Mouse (Mus musculus) spleen, adult 18-20 months (tissue): ENCODE results near the gene Ttll10.

Experiments used
- DNase-seq, 2 experiments: peaks; one replicate each; pipeline ENCODE4 v3.0.0; 2022; ENCODE audit warnings: mixed read lengths in 2 of 2

Ttll10 gene

GRCm38 (mm10) chr4:156065156-156065894 lies 6.1 kb upstream of the Ttll10 start:
- DNase-seq = no peak

DNA sequence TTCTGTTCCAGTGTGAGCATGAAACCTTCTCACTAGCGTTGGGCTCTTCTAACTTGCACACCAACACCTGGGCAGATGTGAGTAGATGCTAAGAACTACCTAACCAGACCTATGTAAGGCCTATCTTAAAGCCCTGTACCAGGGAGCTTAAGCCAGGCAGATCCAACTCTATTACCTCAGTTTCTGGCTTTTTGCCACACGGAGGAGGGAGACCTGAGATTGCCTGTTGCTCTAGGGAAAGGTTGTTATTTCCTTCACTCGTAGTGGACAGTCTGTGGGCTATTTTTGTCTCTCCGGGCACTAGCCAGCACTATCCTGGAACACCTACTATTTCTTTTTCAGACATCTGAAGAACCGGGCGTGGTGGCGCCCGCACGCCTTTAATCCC lies 5.3 kb upstream of the Ttll10 start:
- DNase-seq = no peak

DNA sequence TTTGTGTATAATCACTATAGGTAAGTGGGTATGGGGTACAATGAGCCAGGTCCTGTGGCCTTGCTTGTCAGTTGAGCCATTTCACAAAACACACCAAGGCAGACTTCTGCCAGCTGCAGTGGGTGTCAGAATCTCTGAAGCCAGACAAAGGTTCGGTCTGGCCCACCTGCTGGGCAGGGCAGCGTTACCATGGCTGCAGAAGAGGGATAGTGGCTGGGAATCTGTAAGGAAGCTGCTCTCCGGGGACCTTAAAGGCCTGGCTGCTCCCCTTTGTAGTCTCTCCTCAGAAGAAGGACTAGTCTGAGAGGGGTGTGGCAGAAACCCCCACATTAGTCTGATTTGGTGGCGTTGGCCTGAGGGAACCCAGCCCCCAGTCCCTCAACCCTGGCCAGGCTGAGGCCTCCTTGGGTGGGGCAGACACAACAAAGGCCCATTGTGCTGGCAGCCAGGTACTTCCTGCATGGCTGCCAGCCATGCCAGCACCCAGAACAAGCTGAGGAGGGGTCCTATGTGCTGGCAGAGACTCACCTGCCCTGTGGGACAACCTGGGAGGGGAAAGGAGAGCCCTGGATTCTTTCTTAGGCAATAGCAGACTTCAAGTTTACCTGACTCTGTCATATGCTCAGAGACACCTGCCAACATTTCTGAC lies 4.8 kb upstream of the Ttll10 start:
- DNase-seq = no peak

DNA sequence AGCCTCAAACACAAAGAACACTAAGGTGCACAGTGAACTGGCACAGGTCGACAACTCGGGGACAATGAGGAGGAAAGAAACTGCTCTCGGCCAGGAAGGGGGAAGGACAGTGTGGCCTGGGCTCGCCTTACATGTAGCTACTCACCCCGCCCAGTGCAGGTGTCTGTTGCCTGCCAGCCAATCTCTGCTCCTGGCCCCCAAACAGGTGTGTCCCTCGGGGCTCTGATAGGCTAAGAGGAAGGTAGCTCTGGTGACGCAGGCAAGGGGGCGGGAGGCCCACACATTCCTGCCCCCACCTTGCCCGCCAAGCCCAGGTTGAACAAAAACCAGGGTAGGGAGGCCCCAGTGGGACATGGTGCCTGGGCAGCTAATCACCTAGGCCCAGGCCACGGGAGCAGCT lies 499 bp upstream of the Ttll10 start:
- no peak for DNase-seq

GRCm38 (mm10) chr4:156058826-156059225 lies 388 bp downstream of the Ttll10 start:
- no peak for DNase-seq

- DNase-seq = no peak
Measured at GRCm38 (mm10) chr4:156057702-156058101, 1.5 kb downstream of the Ttll10 start.

DNA sequence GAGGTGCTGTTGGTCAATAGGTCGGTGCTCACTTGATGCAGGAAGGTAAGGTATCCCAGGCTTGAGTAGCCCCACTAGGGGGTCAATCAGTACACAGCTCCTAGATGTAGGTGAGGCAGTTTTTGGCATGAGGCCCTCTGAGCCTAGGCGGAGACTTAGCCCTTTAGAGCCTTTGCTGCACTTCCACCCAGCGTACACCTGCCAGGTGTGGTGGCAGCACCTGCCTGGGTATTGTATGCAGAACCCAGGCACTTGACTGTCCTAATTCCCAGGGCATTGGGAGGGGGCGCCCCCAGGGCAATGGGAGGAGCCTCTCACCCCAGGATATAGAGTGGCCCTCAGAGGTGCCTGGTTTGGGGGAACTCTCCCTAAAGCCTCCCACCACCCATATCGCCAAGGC lies 4.0 kb downstream of the Ttll10 start:
- no peak for DNase-seq

GRCm38 (mm10) chr4:156054606-156055005 lies 4.6 kb downstream of the Ttll10 start:
- DNase-seq = no peak

GRCm38 (mm10) chr4:156054130-156054529 lies 5.1 kb downstream of the Ttll10 start:
- no peak for DNase-seq

DNA sequence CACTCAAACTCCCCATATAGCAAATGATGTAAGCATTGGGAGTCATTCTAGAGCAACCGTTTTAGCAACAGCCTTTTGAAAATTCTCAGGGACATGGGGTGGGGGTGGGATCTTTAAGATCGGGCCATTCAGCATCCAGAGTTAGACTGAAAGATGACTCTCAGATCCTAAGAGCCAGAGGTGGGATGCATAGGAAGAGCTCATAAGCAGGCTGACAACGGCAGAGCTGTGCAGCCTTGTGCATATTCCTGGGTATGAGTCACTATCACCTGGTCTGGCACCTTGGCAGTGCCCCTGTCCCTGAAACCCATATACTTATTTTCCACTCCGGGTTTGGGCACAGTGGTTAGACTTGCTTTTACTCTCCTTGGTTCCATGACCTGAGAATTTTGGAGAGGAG lies 6.1 kb downstream of the Ttll10 start:
- no peak for DNase-seq

DNA sequence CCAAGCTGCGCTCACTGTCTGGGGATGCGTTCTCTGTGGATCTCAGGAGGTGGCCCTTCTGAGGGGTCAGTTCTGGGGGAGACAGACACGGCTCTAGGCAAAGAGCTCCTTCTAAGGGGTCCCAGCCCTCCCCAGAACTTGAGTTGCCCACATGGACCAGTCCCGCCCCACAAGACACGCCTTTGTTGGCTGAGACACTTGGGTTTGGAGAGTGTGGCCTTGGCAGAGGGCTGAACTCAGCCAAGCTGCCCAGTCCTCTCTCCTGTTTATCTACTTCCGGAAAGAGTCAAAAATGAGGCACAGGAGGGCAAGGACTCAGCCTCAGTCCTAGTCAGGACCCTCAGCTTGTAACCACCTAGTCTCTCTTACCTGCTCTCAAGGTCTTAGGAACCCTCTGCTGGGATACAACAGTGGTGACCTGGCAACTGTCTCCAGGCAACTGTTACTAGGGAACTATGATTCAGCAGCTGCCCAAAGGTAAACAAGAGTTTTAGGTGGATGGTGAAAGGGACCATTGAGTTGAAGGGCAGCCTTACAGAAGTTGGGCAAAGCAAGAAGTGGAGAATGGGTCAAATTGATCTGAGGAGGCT lies 8.7 kb downstream of the Ttll10 start:
- no peak for DNase-seq

- no peak for DNase-seq
Measured at GRCm38 (mm10) chr4:156049779-156050178, 9.4 kb downstream of the Ttll10 start.

GRCm38 (mm10) chr4:156044754-156045153 lies 14.5 kb downstream of the Ttll10 start:
- DNase-seq = no peak

DNA sequence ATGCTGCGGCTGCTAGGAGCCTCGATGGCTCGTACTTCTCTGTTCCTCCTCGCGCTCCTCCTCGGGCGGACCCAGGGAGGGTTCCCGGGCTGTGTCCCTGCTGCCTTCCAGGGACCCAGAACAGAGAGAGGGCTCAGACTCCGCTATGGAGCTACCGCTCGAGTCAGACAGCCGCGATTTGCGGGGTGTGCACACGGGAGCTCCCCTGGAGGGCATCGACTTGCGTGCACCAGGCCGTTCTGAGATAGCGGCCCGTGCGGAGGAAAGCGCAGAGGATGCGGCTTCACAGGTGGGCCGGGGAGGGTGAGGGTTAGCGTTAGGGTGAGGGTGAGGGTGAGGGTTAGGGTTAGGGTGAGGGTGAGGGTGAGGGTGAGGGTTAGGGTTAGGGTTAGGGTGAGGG lies 24.3 kb downstream of the Ttll10 start:
- DNase-seq = no peak

GRCm38 (mm10) chr4:156034301-156034700 lies 24.9 kb downstream of the Ttll10 start:
- no peak for DNase-seq

DNA sequence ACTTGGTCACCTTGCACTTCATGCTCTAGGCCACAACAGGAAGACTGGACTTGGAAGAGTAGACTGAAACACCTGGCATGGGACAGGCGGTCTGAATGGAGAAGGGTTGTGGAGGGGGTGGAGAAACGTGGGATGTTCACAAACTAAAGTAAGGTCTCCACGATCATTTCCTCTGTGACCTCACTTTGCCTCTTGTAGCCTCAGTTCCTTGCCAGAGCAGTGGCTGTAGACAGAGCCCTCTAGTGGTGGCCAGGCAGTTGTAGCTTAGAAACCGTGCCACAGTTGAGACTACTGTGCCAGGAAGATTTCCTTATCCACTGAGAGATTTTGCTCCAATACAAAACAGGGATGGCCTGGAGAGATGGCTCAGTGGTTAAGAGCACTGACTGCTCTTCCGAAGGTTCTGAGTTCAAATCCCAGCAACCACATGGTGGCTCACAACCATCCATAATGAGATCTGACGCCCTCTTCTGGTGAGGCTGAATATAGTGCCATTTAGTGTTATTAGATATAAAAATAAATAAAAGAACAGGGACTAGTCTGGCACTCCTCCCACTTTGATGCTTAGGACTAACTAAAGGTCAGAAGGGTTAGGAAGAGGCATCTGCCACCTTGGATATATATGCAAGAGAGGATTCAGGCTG lies 25.6 kb downstream of the Ttll10 start:
- peak; percentile 39 to 50 for DNase-seq

GRCm38 (mm10) chr4:156032856-156033255 lies 26.4 kb downstream of the Ttll10 start:
- peak in 1 of 2 experiments; percentile 30 for DNase-seq

DNA sequence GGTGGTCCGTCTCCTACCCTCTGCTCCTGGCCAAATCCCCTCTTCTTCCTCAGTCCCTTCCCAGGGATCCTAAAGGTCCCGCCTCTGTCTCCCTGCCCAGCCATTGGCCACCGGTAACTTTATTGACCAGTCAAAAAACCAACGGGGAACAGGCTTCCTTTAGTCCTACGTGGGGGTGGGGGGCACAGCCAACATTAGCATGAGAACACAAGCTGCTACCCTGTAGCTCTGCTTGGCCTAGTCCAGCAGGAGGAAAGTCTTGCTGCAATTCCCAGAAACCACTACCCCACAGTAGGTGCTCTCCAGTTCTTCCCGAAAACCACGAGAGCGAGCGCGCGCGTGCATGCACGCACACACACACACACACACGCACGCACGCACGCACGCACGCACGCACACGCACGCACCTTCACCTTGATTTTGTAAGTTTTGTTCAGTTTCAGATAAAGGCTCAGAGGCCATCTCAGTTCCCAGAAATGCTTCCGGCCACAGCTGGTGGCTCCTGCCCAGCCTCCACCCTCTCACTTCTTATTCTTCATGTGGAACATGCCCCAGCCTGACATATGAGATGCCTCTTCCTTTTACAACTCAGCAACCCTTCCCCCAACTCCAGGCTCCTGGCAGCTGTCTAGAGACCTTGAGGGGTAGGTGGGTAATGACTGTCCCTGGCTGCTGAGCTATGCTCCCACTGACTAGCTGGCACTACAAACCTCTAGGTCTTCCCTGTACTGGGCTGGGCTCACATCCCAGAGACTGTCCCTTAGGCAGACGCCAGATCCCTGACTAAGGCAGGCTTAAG lies 27.4 kb downstream of the Ttll10 start:
- DNase-seq = peak; percentile 48 to 49

GRCm38 (mm10) chr4:156031255-156031592 lies 28.0 kb downstream of the Ttll10 start:
- no peak for DNase-seq

DNA sequence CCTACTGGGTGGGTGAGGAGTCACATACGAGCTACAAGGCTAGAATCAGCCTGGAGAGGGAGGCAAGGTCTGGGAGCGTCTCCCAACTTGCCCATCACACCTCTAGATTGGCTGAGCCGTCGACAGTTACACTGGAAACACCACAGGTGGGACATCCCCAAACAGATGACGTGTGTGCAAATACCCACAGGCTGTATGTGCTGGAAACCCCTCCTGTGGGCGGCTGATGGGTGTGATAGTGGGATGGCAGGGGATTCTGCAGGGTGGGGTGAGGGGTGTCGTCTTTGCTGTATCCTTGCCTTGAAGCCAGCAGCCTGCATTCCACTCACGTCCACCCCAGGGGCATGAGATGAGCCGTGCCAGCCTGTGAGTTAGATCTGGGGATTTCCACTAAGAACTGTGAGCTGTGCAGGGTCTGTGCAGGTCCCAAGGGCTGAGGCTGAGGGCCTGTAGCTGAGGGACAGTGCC lies 28.5 kb downstream of the Ttll10 start:
- DNase-seq = no peak

- DNase-seq = no peak
Measured at GRCm38 (mm10) chr4:156028580-156028979, 30.6 kb downstream of the Ttll10 start.

DNA sequence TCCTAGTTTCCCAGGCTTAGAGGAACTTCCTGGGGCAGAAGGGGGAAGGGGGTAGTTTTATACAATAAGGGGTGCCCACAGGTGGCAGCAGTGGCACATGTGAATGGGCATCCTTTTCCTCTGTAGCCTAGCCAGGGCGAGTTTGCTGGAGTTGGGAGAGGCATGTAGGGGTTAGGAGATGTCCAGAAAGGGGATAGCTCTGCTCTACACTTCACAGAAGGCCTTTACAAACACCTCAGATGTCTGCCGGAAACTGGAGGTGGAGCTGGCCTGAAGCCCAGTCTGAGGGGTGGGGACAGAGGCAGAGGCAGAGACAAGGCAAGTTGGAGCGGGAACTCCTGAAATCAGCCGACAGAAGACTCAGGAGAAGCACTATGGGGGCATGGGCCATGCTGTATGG lies 33.2 kb downstream of the Ttll10 start, which contains the start of gene Tnfrsf18:
Gene Tnfrsf18 (plus strand): TSS at position 152 of the 400 bp plus-strand sequence.
- peak; percentile 42 to 62 for DNase-seq

DNA sequence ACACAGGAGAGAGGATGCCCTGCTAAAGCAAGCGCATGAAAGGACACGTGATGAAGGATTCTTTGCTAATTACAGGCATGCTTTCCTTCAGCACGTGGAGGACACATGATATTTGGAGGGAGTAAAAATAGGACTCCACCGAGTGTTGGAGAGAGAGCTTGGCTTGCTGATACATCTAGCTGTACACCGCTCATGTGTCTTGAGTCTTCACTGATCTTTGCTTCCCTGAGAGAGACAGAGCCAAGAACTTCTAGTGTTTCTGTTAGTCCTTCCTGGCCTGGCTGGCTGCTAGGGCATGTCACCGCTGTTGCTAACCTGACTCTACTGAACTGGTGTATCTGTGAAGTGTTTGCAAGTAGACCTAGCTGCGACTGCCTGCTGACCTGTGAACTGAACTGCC lies 35.0 kb downstream of the Ttll10 start:
- DNase-seq = no peak
